In genomic region chr7:73398319-73398718, GRCm38 (mm10) we compare ENCODE assay signal across 8 mouse cellular contexts. TPM values are rescaled to one million over a fixed set of nuclear protein-coding genes. Genes with fewer than 3 reads are reported as not detected.
DNase-seq lines count a peak whose midpoint lies in the region; ATAC-seq and TF ChIP-seq lines count a peak whose summit lies in the region.

No protein-coding gene starts in this region.

- H3K36me3 ChIP-seq in liver, embryonic 11.5 days (ENCODE audit: control insufficient read depth, insufficient read depth, low read length): no peaks in the 10 kb centered on the region
- H3K36me3 ChIP-seq in midbrain, postnatal 0 days (ENCODE audit: insufficient read depth, low read length): no peaks in the 10 kb centered on the region

- no peaks in the 10 kb centered on the region; the same call in 1 of the 2 replicates for H3K9me3 ChIP-seq in liver, embryonic 11.5 days (ENCODE audit: control insufficient read depth, low read length)
- no peaks in the 10 kb centered on the region for H3K9me3 ChIP-seq in midbrain, postnatal 0 days (ENCODE audit: low read length)

- no peak for TF ChIP-seq CTCF in midbrain, postnatal 0 days (IDR thresholded peaks at IDR 0.05)

- H3K9ac ChIP-seq in liver, embryonic 11.5 days (ENCODE audit: low read depth, low read length): no peak overlapping the region
- H3K9ac ChIP-seq in midbrain, postnatal 0 days (replicated peaks; ENCODE audit: low read length, poor library complexity, severe bottlenecking): no peak overlapping the region

- peaks cover 6% of the 10 kb centered on the region for H3K4me1 ChIP-seq in liver, embryonic 11.5 days (replicated peaks; ENCODE audit: control insufficient read depth, insufficient read depth, low read length)
- H3K4me1 ChIP-seq in midbrain, postnatal 0 days (ENCODE audit: insufficient read depth, low read length): peaks cover 27% of the 10 kb centered on the region

- peak overlapping the region; percentile 36 for H3K4me2 ChIP-seq in liver, embryonic 11.5 days
- peak overlapping the region; percentile 54 for H3K4me2 ChIP-seq in midbrain, postnatal 0 days (ENCODE audit: low read depth, low read length, poor library complexity, severe bottlenecking)

- H3K27me3 ChIP-seq in liver, embryonic 11.5 days (replicated peaks; ENCODE audit: control insufficient read depth, insufficient read depth, low read length): peaks cover 54% of the 10 kb centered on the region
- no peaks in the 10 kb centered on the region for H3K27me3 ChIP-seq in midbrain, postnatal 0 days (ENCODE audit: insufficient read depth, low read length)

- no peak; the same call in 1 of the 2 replicates for ATAC-seq in liver, embryonic 11.5 days (replicated peaks; ENCODE audit: low FRiP score)
- ATAC-seq in midbrain, postnatal 0 days (ENCODE audit: low FRiP score): peak; percentile 22; the same call in 1 of the 2 replicates

- peak; percentile 68 for DNase-seq in urinary bladder, postnatal 14 days (ENCODE audit: low spot score)
- DNase-seq in urinary bladder, adult 2 months (ENCODE audit: low spot score): no peak
- peak; percentile 90 for DNase-seq in embryo, embryonic 10 days (ENCODE audit: low spot score)
- peak; percentile 79 to 80 for DNase-seq in gastrocnemius, postnatal 36 days
- DNase-seq in induced T-regulatory cell, adult 2 months (ENCODE audit: low read depth): peak; percentile 32
- no peak for DNase-seq in liver, embryonic 11.5 days (ENCODE audit: low spot score)
- DNase-seq in midbrain, postnatal 0 days (ENCODE audit: low spot score): no peak
- DNase-seq in layer of hippocampus, postnatal 14 days (ENCODE audit: low spot score in 2 of 2): no peak

- intact Hi-C loops in gastrocnemius, postnatal 36 days (cut with DNase I): no loop called here

- H3K27ac ChIP-seq in liver, embryonic 11.5 days (ENCODE audit: low read depth, low read length): no peak overlapping the region
- H3K27ac ChIP-seq in midbrain, postnatal 0 days (ENCODE audit: low read depth, low read length): peak overlapping the region; percentile 59

- WGBS in liver, embryonic 11.5 days: 4% methylated on average over 11 of the region's 11 CpGs
- WGBS in midbrain, postnatal 0 days: 11% methylated on average over 11 of the region's 11 CpGs

- H3K4me3 ChIP-seq in liver, embryonic 11.5 days (ENCODE audit: low read depth, low read length): peak overlapping the region; percentile 16; the same call in 1 of the 2 replicates
- H3K4me3 ChIP-seq in midbrain, postnatal 0 days (ENCODE audit: low read depth, low read length): no peak overlapping the region

RNA-seq across cellular contexts. Expression of gene Rgma, which starts 23.0 kb away (rescaled TPM):
- 7.2 and 18.5 TPM in 2 replicates for polyA plus RNA-seq in urinary bladder, adult 2 months (2012; rRNA removed)
- 10 to 100 TPM; 39.1 to 48.9 TPM for total RNA-seq in gastrocnemius, postnatal 36 days (2021)
- polyA plus RNA-seq in liver, embryonic 11.5 days (2014; fragmentation: Nextera tagmentation; extraction: Ambion mirVana): 2.8 and 3.0 TPM in 2 replicates
- total RNA-seq in midbrain, postnatal 0 days (2014; rRNA removed): 129 and 160 TPM in 2 replicates
- polyA plus RNA-seq in midbrain, postnatal 0 days (2015; fragmentation: Nextera tagmentation; extraction: Ambion mirVana): 42.7 and 42.9 TPM in 2 replicates
- total RNA-seq in layer of hippocampus, postnatal 14 days (2021): 10 to 100 TPM; 60.2 to 66.3 TPM

Comparison
In these comparisons a context has a peak if more than half of its experiments do, and no peak if none do; other contexts are left out.
1. DNase-seq: peak in urinary bladder, postnatal 14 days (single experiment), embryo, embryonic 10 days (single experiment), gastrocnemius, postnatal 36 days (2 of 2) and induced T-regulatory cell, adult 2 months (single experiment); none in urinary bladder, adult 2 months (single experiment), liver, embryonic 11.5 days (single experiment), midbrain, postnatal 0 days (single experiment) and layer of hippocampus, postnatal 14 days (0 of 2).